Mouse (Mus musculus) liver, postnatal 0 days (tissue): ENCODE measurements around the gene Krt88.

Experiments used
- CTCF ChIP-seq: sonication (generic); IDR thresholded peaks from 2 replicates; pipeline ENCODE4 v1.5.1; 2016; ENCODE audit warnings: antibody characterized with exemption, low read depth
- EP300 ChIP-seq: IDR thresholded peaks from 2 replicates; pipeline ENCODE4 v1.6.1; 2016; ENCODE audit warnings: antibody characterized with exemption, low read depth, mild to moderate bottlenecking

GRCm38 (mm10) chr15:101440837-101441236 lies 6.7 kb upstream of the Krt88 start:
- TF ChIP-seq CTCF (no peak), EP300 (no peak)
